Mouse (Mus musculus) testis, adult 2 months (tissue): ENCODE measurements around the gene Mtus2. TPM values are rescaled to one million over a fixed set of nuclear protein-coding genes. Genes with fewer than 3 reads are reported as not detected.

ENCODE experiments used
- H3K27ac ChIP-seq: fragments of 200-500 bp; 2 replicates; pipeline ENCODE4 v1.5.1; 2012; ENCODE audit warnings: low read depth, low read length; ENCODE audit not compliant: control insufficient read depth, insufficient read depth
- H3K27me3 ChIP-seq: fragments of 200-500 bp; 2 replicates; pipeline ENCODE4 v1.6.1; 2012; ENCODE audit warnings: mild to moderate bottlenecking, low read length, moderate library complexity; ENCODE audit not compliant: control insufficient read depth, insufficient read depth
- H3K36me3 ChIP-seq: fragments of 200-500 bp; 2 replicates; pipeline ENCODE4 v1.6.1; 2012; ENCODE audit warnings: mild to moderate bottlenecking, low read length; ENCODE audit not compliant: control insufficient read depth, insufficient read depth
- H3K4me1 ChIP-seq: fragments of 200-500 bp; 2 replicates; pipeline ENCODE4 v1.6.1; 2012; ENCODE audit warnings: low read length; ENCODE audit not compliant: control insufficient read depth, insufficient read depth
- H3K4me3 ChIP-seq: fragments of 200-500 bp; 2 replicates; pipeline ENCODE4 v1.5.1; 2012; ENCODE audit warnings: low read depth, mild to moderate bottlenecking, low read length, moderate library complexity, mixed read lengths; ENCODE audit not compliant: control insufficient read depth
- CTCF ChIP-seq: fragments of 200-500 bp; IDR thresholded peaks from 2 replicates; pipeline ENCODE4 v1.5.1; 2012; ENCODE audit warnings: low read depth, mild to moderate bottlenecking, inconsistent platforms, low read length, moderate library complexity; ENCODE audit not compliant: control insufficient read depth, insufficient read depth, insufficient replicate concordance
- POLR2A ChIP-seq: fragments of 200-500 bp; IDR thresholded peaks from 2 replicates; pipeline ENCODE4 v1.6.1; 2012; ENCODE audit warnings: low read depth, mild to moderate bottlenecking, inconsistent platforms, low read length, moderate library complexity; ENCODE audit not compliant: control insufficient read depth
- polyA plus RNA-seq: library from polyadenylated mRNA; depleted of rRNA; stranded (reverse); fragments of >200 nt; gene quantifications from 2 replicates; pipeline ENCODE4 v1.2.3, GENCODE M21; 2012

Mtus2 gene
- polyA plus RNA-seq, 1 experiment: 1.8 TPM

- Histone ChIP-seq H3K27ac (no peak overlapping the region), H3K4me3 (no peak overlapping the region), H3K4me1 (no peaks in the 10 kb centered on the region), H3K27me3 (no peaks in the 10 kb centered on the region), H3K36me3 (no peaks in the 10 kb centered on the region)
- no peak for TF ChIP-seq POLR2A
- no peak for TF ChIP-seq CTCF
Observed at GRCm38 (mm10) chr5:148057433-148057832, 100.3 kb downstream of the Mtus2 start.

GRCm38 (mm10) chr5:148059339-148059738 lies 102.2 kb downstream of the Mtus2 start:
- Histone ChIP-seq H3K4me3 (no peak overlapping the region), H3K27ac (no peak overlapping the region), H3K27me3 (no peaks in the 10 kb centered on the region), H3K4me1 (no peaks in the 10 kb centered on the region), H3K36me3 (no peaks in the 10 kb centered on the region)
- TF ChIP-seq POLR2A (no peak), CTCF (peak; percentile 78; the same call in 1 of the 2 replicates)

GRCm38 (mm10) chr5:148061869-148062268 lies 104.7 kb downstream of the Mtus2 start:
- Histone ChIP-seq H3K36me3 (no peaks in the 10 kb centered on the region), H3K4me3 (no peak overlapping the region), H3K27ac (no peak overlapping the region), H3K4me1 (no peaks in the 10 kb centered on the region), H3K27me3 (no peaks in the 10 kb centered on the region)
- TF ChIP-seq CTCF (peak; percentile 19; the same call in 1 of the 2 replicates), POLR2A (no peak)

GRCm38 (mm10) chr5:148063745-148064144 lies 106.6 kb downstream of the Mtus2 start:
- no peaks in the 10 kb centered on the region for H3K36me3 ChIP-seq
- H3K27me3 ChIP-seq: no peaks in the 10 kb centered on the region
- H3K4me3 ChIP-seq: no peak overlapping the region
- H3K4me1 ChIP-seq: no peaks in the 10 kb centered on the region
- TF ChIP-seq POLR2A: no peak
- TF ChIP-seq CTCF: no peak
- H3K27ac ChIP-seq: no peak overlapping the region

GRCm38 (mm10) chr5:148065251-148065650 lies 108.1 kb downstream of the Mtus2 start:
- TF ChIP-seq CTCF (no peak), POLR2A (no peak)
- Histone ChIP-seq H3K27me3 (no peaks in the 10 kb centered on the region), H3K4me3 (no peak overlapping the region), H3K27ac (no peak overlapping the region), H3K4me1 (no peaks in the 10 kb centered on the region), H3K36me3 (no peaks in the 10 kb centered on the region)

- H3K27me3 ChIP-seq: no peaks in the 10 kb centered on the region
- no peaks in the 10 kb centered on the region for H3K36me3 ChIP-seq
- no peaks in the 10 kb centered on the region for H3K4me1 ChIP-seq
- no peak for TF ChIP-seq POLR2A
- TF ChIP-seq CTCF: no peak
- no peak overlapping the region for H3K27ac ChIP-seq
- H3K4me3 ChIP-seq: no peak overlapping the region
Observed at GRCm38 (mm10) chr5:148069909-148070308, 112.8 kb downstream of the Mtus2 start.

GRCm38 (mm10) chr5:148071800-148072199 lies 114.7 kb downstream of the Mtus2 start:
- Histone ChIP-seq H3K36me3 (no peaks in the 10 kb centered on the region), H3K27ac (no peak overlapping the region), H3K4me1 (no peaks in the 10 kb centered on the region; the same call in 1 of the 2 replicates), H3K27me3 (no peaks in the 10 kb centered on the region), H3K4me3 (no peak overlapping the region)
- TF ChIP-seq CTCF: no peak
- TF ChIP-seq POLR2A: no peak

GRCm38 (mm10) chr5:148073461-148073860 lies 116.3 kb downstream of the Mtus2 start:
- Histone ChIP-seq H3K4me3 (no peak overlapping the region), H3K27me3 (no peaks in the 10 kb centered on the region), H3K27ac (no peak overlapping the region), H3K36me3 (no peaks in the 10 kb centered on the region), H3K4me1 (peaks cover 4% of the 10 kb centered on the region)
- TF ChIP-seq CTCF: 0 out of 2 replicates have a peak, but pooled peaks have one; percentile 27
- TF ChIP-seq POLR2A: no peak
